Mouse (Mus musculus): Measurements from ENCODE around the gene Fig4.

The Fig4 gene

GRCm38 (mm10) chr10:41260243-41261006, 42.6 kb downstream of the Fig4 start:
- no peak for DNase-seq

- DNase-seq, result no peak
These were observed 52.4 kb downstream of the Fig4 start for GRCm38 (mm10) chr10:41250749-41251065.

- no peak for DNase-seq
These were observed 52.9 kb downstream of the Fig4 start for GRCm38 (mm10) chr10:41250045-41250748.

- DNase-seq, result no peak
These were observed 53.9 kb downstream of the Fig4 start for GRCm38 (mm10) chr10:41249006-41249659.

- DNase-seq, result no peak
These were observed 55.1 kb downstream of the Fig4 start for GRCm38 (mm10) chr10:41247800-41248473.

- DNase-seq, result no peak
These were observed 56.9 kb downstream of the Fig4 start for GRCm38 (mm10) chr10:41246111-41246510.

GRCm38 (mm10) chr10:41245477-41245876, 57.6 kb downstream of the Fig4 start:
- DNase-seq, result no peak

GRCm38 (mm10) chr10:41245028-41245427, 58.0 kb downstream of the Fig4 start:
- no peak for DNase-seq

GRCm38 (mm10) chr10:41243930-41244329, 59.1 kb downstream of the Fig4 start:
- DNase-seq, result no peak

- no peak for DNase-seq
These were observed 61.4 kb downstream of the Fig4 start for GRCm38 (mm10) chr10:41241558-41242242.

GRCm38 (mm10) chr10:41241080-41241479, 62.0 kb downstream of the Fig4 start:
- DNase-seq, result no peak

GRCm38 (mm10) chr10:41236020-41236419, 67.0 kb downstream of the Fig4 start:
- no peak for DNase-seq

- DNase-seq, result no peak
These were observed 67.5 kb downstream of the Fig4 start for GRCm38 (mm10) chr10:41235584-41235983.

GRCm38 (mm10) chr10:41235159-41235558, 67.9 kb downstream of the Fig4 start:
- DNase-seq, result no peak

- DNase-seq, result no peak
These were observed 68.5 kb downstream of the Fig4 start for GRCm38 (mm10) chr10:41234552-41234951.

GRCm38 (mm10) chr10:41233140-41233539, 69.9 kb downstream of the Fig4 start:
- DNase-seq, result no peak

GRCm38 (mm10) chr10:41231163-41231835, 71.8 kb downstream of the Fig4 start:
- DNase-seq, result no peak

GRCm38 (mm10) chr10:41227626-41228025, 75.4 kb downstream of the Fig4 start:
- no peak for DNase-seq

- DNase-seq, result no peak
These were observed 79.6 kb downstream of the Fig4 start for GRCm38 (mm10) chr10:41223499-41223898.

- no peak for DNase-seq
These were observed 81.9 kb downstream of the Fig4 start for GRCm38 (mm10) chr10:41221204-41221603.

- no peak for DNase-seq
These were observed 84.2 kb downstream of the Fig4 start for GRCm38 (mm10) chr10:41218897-41219296.

GRCm38 (mm10) chr10:41214083-41214482, 89.0 kb downstream of the Fig4 start:
- no peak for DNase-seq

Data from B cell, adult 2 months (primary cell).